Mouse (Mus musculus): ENCODE results near the gene Stil.

DNA sequence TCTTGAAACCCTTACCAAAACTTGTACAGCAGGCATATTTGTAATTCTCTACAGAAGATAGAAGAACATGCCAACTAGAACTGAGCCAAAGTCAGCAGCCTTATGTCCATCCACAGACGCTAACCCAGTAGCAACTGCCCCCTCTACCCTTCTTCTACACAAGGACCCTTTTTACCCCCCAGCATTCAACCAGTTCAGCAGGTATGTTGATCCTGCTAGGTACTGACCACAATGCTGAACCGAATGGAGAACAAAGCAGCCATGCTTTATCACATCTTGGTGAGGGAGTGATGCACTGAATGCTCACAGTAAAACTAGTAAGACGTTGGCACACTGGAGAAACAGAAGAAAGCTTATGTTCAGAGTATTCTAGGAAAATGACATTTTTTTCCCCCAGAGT lies 45.7 kb downstream of the Stil start:
- TF ChIP-seq CTCF (IDR thresholded peaks at IDR 0.05; ENCODE audit: control insufficient read depth, insufficient read depth, low read length) (no peak), POLR2A (IDR thresholded peaks at IDR 0.05; ENCODE audit: borderline replicate concordance, control insufficient read depth, low read depth, low read length) (no peak)

All from bone marrow, adult 2 months (tissue).